Mouse (Mus musculus) hindbrain, embryonic 12.5 days (tissue): ENCODE data around the gene Hist1h3b. TPM values are rescaled to one million over a fixed set of nuclear protein-coding genes. Genes with fewer than 3 reads are reported as not detected.
"Not testable (repeated sequence)": the region's sequence is repeated elsewhere in the genome, so short reads cannot be mapped to it uniquely, and the experiment has no call there.

Source experiments
- ATAC-seq: fragments of 200-750 bp; cut with Nextera tagmentation; 2 replicates; pipeline ENCODE4 v1.8.0; 2017; ENCODE audit warnings: moderate TSS enrichment; ENCODE audit not compliant: low FRiP score
- H3K27ac ChIP-seq: fragments of 300-500 bp; sonication (generic); 2 replicates; pipeline ENCODE4 v1.5.1; 2016; ENCODE audit warnings: mild to moderate bottlenecking
- H3K27me3 ChIP-seq: fragments of 300-500 bp; sonication (generic); 2 replicates; pipeline ENCODE4 v1.6.1; 2016; ENCODE audit warnings: mild to moderate bottlenecking
- H3K36me3 ChIP-seq: fragments of 300-500 bp; sonication (generic); 2 replicates; pipeline ENCODE4 v1.6.1; 2016; ENCODE audit warnings: mild to moderate bottlenecking
- H3K4me1 ChIP-seq: fragments of 300-500 bp; sonication (generic); 2 replicates; pipeline ENCODE4 v1.6.1; 2016
- H3K4me2 ChIP-seq: fragments of 300-500 bp; sonication (generic); replicated peaks from 2 replicates; pipeline ENCODE4 v1.6.1; 2016; ENCODE audit warnings: mild to moderate bottlenecking
- H3K4me3 ChIP-seq: fragments of 300-500 bp; sonication (generic); 2 replicates; pipeline ENCODE4 v1.5.1; 2016; ENCODE audit warnings: mild to moderate bottlenecking
- H3K9ac ChIP-seq: fragments of 300-500 bp; sonication (generic); 2 replicates; pipeline ENCODE4 v1.6.1; 2016; ENCODE audit warnings: mild to moderate bottlenecking, moderate library complexity
- H3K9me3 ChIP-seq: fragments of 300-500 bp; sonication (generic); replicated peaks from 2 replicates; pipeline ENCODE4 v1.6.1; 2016; ENCODE audit warnings: mild to moderate bottlenecking
- WGBS: fragments of 180-500 bp; shearing (Covaris S2); methylation state at CpG from one replicate; pipeline ENCODE4 v1.1.7; 2016; 5-methylcytosine and 5-hydroxymethylcytosine counted together
- polyA plus RNA-seq: library from polyadenylated mRNA; unstranded; fragments of >200 nt; fragmentation: Nextera tagmentation; extraction: Ambion mirVana; gene quantifications from 2 replicates; pipeline ENCODE4 v1.2.1, GENCODE M21; 2016

Hist1h3b gene
- polyA plus RNA-seq: 4.5 and 11.1 TPM in 2 replicates

DNA sequence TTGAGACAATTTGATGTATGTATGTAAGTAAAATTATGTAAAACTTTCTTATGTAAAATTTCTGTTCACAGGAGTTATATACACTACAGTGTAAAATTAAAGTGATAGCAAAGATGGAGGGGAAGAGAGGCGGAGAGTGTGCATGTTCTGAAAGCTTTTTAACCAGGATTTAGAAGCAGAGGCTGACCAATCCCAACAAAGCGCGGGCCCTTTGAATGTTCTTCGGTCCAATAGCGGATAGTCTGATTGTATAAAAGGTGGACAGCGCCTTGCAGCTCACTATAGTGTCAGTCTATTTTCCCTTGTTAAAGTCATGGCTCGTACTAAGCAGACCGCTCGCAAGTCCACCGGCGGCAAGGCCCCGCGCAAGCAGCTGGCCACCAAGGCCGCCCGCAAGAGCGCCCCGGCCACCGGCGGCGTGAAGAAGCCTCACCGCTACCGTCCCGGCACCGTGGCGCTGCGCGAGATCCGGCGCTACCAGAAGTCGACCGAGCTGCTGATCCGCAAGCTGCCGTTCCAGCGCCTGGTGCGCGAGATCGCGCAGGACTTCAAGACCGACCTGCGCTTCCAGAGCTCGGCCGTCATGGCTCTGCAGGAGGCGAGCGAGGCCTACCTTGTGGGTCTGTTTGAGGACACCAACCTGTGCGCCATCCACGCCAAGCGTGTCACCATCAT is at the start of gene Hist1h3b:
Gene Hist1h3b (plus strand): TSS at position 201 of the 675 bp plus-strand sequence.
- Histone ChIP-seq H3K27ac (peak within 1 kb of the TSS; percentile 95), H3K4me2 (peak within 1 kb of the TSS; percentile 61), H3K4me3 (peak within 1 kb of the TSS; percentile 38), H3K9ac (peak within 1 kb of the TSS; percentile 49)
- ATAC-seq: peak; percentile 87
- H3K4me1 ChIP-seq, H3K36me3 ChIP-seq, H3K27me3 ChIP-seq, H3K9me3 ChIP-seq: not testable (repeated sequence)
- under 1% methylated on average over 15 of the region's 47 CpGs for WGBS

DNA sequence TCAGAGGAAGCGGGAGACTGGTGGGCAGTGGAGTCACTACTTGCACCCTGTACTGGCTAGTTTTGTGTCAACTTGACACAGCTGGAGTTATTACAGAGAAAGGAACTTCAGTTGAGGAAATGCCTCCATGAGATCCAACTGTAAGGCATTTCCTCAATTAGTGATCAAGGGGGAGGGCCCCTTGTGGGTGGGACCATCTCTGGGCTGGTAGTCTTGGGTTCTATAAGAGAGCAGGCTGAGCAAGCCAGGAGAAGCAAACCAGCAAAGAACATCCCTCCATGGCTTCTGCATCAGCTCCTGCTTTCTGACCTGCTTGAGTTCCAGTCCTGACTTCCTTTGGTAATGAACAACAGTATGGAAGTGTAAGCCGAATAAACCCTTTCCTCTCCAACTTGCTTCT is 49.3 kb upstream of the Hist1h3b start:
- H3K4me2 ChIP-seq, H3K27me3 ChIP-seq, H3K4me1 ChIP-seq, H3K4me3 ChIP-seq, H3K36me3 ChIP-seq, ATAC-seq, H3K9ac ChIP-seq, H3K27ac ChIP-seq, H3K9me3 ChIP-seq: not testable (repeated sequence)
- 85% methylated on average over 2 of the region's 2 CpGs for WGBS

DNA sequence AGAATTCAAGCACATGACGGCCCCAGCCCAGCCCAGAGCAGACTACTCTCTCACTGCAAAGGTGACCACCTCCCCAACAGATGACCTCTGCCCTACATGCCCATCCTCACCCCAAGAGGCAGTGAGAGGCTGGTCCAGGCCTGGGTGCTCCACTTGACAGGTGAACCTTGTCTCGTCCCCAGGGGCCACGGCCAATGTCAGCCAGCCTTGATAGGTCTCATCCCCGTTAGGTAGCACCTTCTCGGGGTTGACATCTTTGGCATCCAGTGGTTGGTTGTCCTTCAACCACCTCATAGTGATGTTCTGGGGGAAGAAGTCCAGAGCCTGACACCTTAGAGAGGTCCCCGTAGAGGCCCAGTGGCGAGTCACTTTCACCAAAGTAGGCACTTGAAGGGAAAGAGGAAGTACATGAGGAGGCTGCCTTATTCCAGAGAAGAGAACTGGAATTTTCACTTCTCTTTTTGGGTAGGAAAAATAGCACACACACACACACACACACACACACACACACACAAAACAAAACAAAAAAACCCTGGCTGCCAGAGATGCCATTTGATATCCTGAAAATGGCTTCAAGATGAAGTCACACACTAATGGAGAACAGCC is 46.2 kb upstream of the Hist1h3b start:
- Histone ChIP-seq H3K4me1 (peaks cover 12% of the 10 kb centered on the region), H3K9ac (no peak overlapping the region), H3K9me3 (no peaks in the 10 kb centered on the region), H3K4me2 (no peak overlapping the region), H3K36me3 (no peaks in the 10 kb centered on the region), H3K27ac (no peak overlapping the region), H3K27me3 (no peaks in the 10 kb centered on the region; the same call in 1 of the 2 replicates), H3K4me3 (no peak overlapping the region)
- 95% methylated on average over 7 of the region's 7 CpGs for WGBS
- ATAC-seq: no peak

DNA sequence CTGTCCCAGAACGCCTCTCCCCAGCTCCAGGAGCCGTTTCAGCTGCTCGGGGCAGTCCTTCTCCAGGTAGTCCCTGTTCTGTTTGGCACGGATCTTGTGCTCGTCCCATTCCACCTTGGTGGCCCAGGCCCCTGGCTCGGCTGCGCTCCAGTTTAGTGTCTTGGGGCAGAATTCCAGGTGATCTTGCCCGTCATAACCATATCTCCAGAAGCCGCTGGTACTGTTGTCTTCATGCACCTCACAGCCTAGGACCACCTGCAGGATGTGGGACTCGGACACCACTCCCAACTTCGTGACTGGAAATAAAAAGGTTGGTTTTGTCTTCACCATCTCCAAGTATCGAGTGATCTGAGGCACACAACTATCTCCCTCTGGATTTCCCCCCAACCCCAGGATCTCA is 45.3 kb upstream of the Hist1h3b start:
- Histone ChIP-seq H3K4me3 (no peak overlapping the region), H3K9me3 (no peaks in the 10 kb centered on the region), H3K27me3 (peaks cover 4% of the 10 kb centered on the region; the same call in 1 of the 2 replicates), H3K36me3 (no peaks in the 10 kb centered on the region), H3K4me1 (peaks cover 12% of the 10 kb centered on the region), H3K27ac (no peak overlapping the region), H3K9ac (no peak overlapping the region), H3K4me2 (no peak overlapping the region)
- no peak for ATAC-seq
- WGBS: 92% methylated on average over 12 of the region's 12 CpGs

DNA sequence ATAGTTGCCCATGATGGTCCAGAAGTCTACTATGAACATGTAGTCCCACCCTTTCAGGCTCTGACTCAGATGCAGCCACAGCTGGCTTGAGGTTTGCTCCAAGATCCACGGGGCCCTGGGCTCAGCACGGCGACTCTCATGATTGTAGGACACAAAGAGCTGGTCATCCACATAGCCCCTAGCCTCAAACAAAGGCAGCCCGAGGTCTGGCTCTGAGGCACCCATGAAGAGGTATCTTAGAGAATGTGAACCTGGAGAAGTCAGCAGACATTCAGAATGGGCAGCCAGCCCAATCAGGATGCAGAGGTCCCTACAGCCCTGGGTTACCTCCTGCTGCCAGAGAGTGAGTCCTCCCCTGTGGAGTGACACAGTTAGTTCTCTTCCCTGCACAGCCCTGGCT is 44.0 kb upstream of the Hist1h3b start:
- no peak overlapping the region for H3K4me2 ChIP-seq
- peaks cover 12% of the 10 kb centered on the region for H3K4me1 ChIP-seq
- H3K9me3 ChIP-seq: no peaks in the 10 kb centered on the region
- no peak overlapping the region for H3K27ac ChIP-seq
- H3K27me3 ChIP-seq: peaks cover 4% of the 10 kb centered on the region; the same call in 1 of the 2 replicates
- H3K4me3 ChIP-seq: no peak overlapping the region
- H3K36me3 ChIP-seq: no peaks in the 10 kb centered on the region
- H3K9ac ChIP-seq: no peak overlapping the region
- ATAC-seq: no peak
- 86% methylated on average over 4 of the region's 4 CpGs for WGBS

DNA sequence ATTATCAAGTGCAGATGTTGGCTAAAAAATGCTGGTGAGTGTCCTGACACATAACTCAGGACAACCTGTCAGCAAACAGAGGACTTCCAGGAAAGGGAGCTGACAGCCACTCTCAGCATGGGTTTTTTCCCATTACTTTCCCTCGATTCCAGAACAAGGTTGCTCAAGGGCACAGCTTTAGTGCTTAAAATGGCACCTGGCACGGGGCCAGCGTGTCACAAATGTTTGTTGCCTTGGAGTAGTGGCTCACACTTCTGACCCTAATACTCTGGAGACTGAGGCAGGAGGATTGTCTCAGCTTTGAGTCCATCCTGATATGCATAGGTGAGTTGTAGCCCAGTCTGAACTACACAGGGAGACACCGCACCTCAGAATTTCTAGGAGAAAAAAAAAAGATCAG is 43.4 kb upstream of the Hist1h3b start:
- H3K27ac ChIP-seq: no peak overlapping the region
- 74% methylated on average over 4 of the region's 4 CpGs for WGBS
- no peaks in the 10 kb centered on the region for H3K9me3 ChIP-seq
- peaks cover 4% of the 10 kb centered on the region; the same call in 1 of the 2 replicates for H3K27me3 ChIP-seq
- H3K4me3 ChIP-seq: no peak overlapping the region
- H3K36me3 ChIP-seq: no peaks in the 10 kb centered on the region
- peaks cover 12% of the 10 kb centered on the region for H3K4me1 ChIP-seq
- no peak overlapping the region for H3K4me2 ChIP-seq
- no peak for ATAC-seq
- H3K9ac ChIP-seq: no peak overlapping the region

DNA sequence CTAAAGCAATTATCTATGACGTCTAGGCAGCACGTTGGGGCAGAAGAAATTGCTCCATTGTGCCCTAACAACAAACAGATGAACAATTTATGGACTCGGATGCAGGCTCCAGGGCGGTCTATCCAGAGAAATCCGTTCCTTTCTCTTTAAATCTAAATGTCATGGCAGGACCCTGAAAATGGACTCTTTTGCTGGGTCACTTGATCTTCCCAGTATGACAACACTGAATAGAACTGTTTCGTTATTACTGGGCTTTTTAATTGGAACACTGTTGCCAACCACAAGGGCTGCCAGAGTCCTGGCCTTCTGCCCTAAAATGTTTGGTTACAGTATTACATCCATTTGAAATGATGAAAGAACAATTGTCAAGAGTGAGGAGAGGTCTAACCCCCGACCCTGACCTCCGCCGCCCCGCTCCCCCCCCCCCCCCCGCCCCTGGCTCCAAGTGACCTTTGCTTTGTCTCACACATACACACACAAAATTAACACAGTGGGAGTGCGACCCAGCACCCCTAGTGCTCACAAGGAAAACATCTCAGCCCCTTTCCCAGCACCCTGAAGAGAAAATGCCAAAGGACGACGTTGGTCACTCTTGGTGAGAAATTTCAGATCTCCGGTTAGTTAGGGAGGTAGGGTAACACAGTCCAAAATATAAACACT is 42.2 kb upstream of the Hist1h3b start:
- peaks cover 4% of the 10 kb centered on the region; the same call in 1 of the 2 replicates for H3K27me3 ChIP-seq
- ATAC-seq: no peak
- no peaks in the 10 kb centered on the region for H3K9me3 ChIP-seq
- no peaks in the 10 kb centered on the region for H3K36me3 ChIP-seq
- 9% methylated on average over 12 of the region's 15 CpGs for WGBS
- H3K27ac ChIP-seq: no peak overlapping the region
- peak overlapping the region; percentile 32 for H3K4me3 ChIP-seq
- peak overlapping the region; percentile 59 for H3K4me2 ChIP-seq
- peaks cover 12% of the 10 kb centered on the region for H3K4me1 ChIP-seq
- H3K9ac ChIP-seq: peak overlapping the region; percentile 55

DNA sequence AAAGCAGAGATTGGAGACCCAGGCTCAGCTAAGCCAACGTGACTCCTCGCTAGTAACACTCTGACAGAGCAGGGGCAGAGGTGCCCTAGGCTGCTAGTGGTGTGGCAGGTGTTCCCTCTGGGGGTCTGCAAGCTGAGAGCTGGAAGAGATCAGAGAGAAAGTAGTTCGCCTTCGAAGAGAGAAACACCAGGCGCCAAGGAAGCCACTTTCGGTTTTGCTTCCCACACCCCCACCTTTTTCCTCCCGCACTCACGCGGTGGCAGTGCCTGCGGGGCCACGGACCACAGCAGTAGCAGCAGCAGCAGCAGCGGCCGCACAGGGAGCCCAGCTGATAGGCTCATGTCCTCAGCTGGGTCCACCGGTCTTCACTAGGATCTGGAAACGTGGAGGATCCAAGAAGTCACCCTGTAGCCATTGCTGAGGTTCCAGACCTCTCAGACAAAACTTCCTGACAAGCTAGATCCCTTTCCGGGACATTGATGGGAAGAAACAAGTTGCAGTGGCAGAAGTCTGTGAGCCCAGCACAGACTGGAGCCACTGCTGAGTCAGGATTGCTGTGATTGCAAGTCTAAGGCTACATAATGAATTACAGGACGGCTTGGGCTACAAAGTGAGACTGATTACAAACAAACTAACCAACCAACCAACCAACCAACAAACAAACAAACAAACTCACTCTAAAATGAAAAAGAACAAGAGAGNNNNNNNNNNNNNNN is 41.5 kb upstream of the Hist1h3b start, which contains the start of gene Hfe:
Gene Hfe (minus strand): TSS at position 481 of the 716 bp plus-strand sequence.
- peak; percentile 73; the same call in 1 of the 2 replicates for ATAC-seq
- 4% methylated on average over 17 of the region's 17 CpGs for WGBS
- no peaks in the 10 kb centered on the region for H3K9me3 ChIP-seq
- no peak within 1 kb of the TSS for H3K27ac ChIP-seq
- peak within 1 kb of the TSS; percentile 32 for H3K4me3 ChIP-seq
- peaks cover 12% of the 10 kb centered on the region for H3K4me1 ChIP-seq
- H3K4me2 ChIP-seq: peak within 1 kb of the TSS; percentile 59
- no peaks in the 10 kb centered on the region for H3K36me3 ChIP-seq
- peaks cover 4% of the 10 kb centered on the region; the same call in 1 of the 2 replicates for H3K27me3 ChIP-seq
- H3K9ac ChIP-seq: peak within 1 kb of the TSS; percentile 55

DNA sequence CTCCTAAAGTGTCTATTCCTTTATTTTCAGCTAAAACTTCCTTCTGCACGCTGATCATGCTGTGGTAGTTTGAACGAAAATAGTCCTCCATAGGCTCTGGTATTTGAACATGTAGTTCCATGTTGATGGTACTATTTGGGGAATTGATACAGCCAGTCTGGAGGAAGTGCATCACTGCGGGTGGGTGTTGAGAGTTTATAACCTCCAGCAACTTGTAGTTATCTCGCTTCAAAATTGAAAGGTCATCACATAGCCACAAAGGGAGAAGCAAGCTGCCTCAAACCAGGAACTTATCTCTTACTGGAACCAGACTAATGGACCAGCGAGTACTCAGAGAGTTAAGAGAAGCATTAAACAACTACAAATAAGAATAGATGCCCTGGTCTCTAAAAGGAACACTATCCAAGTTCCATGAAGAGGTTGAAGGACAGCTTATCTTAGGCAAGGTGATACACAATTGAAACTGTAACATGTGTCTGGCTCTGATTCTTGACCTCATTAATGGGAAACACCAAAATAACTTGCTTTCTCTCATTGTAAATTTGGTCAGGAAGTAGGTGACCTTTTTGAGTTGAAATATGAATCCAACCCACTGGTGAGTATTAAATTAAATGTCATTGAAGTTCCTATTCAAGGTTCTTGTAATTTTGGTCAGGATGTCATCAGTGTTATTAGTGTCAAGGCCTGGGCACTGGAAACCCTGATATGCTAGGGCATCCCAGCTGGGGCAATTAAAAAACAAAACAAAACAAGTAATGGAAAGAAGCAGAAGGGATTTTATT is 35.6 kb upstream of the Hist1h3b start:
- H3K4me1 ChIP-seq: no peaks in the 10 kb centered on the region
- H3K9ac ChIP-seq: no peak overlapping the region
- no peak overlapping the region for H3K27ac ChIP-seq
- H3K9me3 ChIP-seq: no peaks in the 10 kb centered on the region
- no peak overlapping the region for H3K4me2 ChIP-seq
- 87% methylated on average over 5 of the region's 5 CpGs for WGBS
- no peaks in the 10 kb centered on the region for H3K36me3 ChIP-seq
- no peak overlapping the region for H3K4me3 ChIP-seq
- H3K27me3 ChIP-seq: peaks cover under 1% of the 10 kb centered on the region; the same call in 1 of the 2 replicates
- no peak for ATAC-seq

DNA sequence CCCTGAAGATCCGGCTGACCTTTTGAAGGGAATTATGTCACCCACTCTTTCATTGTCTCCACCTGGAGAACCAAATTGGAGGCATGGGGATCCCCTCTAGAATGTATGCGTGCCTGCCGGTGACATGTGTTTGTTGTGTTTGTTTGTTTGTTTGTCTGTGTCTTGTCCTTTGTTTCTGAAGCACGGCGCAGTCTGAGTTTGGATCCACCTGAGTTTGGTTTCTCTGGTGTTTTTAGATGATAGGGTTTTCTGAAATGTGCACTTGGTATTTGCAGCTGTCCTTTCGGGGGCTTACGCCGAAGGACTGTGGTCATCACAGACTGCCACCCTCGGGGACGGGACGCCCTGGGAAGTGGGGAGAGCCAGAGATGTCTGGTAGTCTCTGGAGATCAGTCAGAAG is 34.9 kb upstream of the Hist1h3b start:
- WGBS: 48% methylated on average over 11 of the region's 11 CpGs
- H3K4me2 ChIP-seq: no peak overlapping the region

DNA sequence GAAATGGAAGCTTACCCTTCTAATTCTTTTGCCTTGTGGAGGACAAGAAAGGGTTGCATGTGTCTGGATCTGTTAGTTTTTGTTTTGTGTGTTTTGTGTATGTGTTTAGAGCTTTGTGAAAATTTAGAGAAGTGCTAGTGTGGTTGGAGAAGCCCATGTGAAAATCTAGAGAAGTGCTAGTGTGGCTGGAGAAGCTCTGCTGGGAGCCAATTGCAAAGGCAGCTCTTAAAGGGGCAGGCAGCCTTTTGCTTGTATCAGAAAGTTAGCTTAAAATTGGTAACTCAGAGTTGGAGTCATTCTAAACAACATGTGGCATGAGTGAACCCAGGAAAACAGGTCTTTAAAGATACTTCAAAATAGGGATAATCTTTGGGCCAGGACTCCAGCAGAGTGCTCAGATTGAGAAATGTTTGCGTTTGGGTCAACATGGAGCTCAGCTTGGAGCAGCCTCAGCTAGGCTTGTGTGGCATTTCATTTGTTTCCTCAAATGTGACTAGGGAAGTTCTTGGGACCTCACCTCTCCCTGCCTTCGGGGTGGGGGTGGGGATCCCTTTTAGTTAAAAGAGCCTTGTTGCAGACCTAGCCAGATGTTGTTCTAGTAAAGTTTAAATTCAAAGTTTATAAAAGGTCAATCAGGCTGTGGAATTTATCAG is 34.3 kb upstream of the Hist1h3b start:
- H3K27me3 ChIP-seq, H3K4me2 ChIP-seq, H3K36me3 ChIP-seq, H3K27ac ChIP-seq, H3K9ac ChIP-seq, ATAC-seq, H3K4me3 ChIP-seq, H3K4me1 ChIP-seq, H3K9me3 ChIP-seq: not testable (repeated sequence)
- WGBS: 11% methylated on average over 2 of the region's 2 CpGs

More for the DNA sequence above, 34.9 kb upstream of the Hist1h3b start:
- no peak for ATAC-seq
- Histone ChIP-seq H3K4me3 (no peak overlapping the region), H3K27me3 (no peaks in the 10 kb centered on the region), H3K9me3 (no peaks in the 10 kb centered on the region), H3K36me3 (no peaks in the 10 kb centered on the region), H3K27ac (no peak overlapping the region), H3K4me1 (no peaks in the 10 kb centered on the region), H3K9ac (no peak overlapping the region)
